Mouse (Mus musculus): Measurements from ENCODE around the gene Strip2. TPM values are rescaled to one million over a fixed set of nuclear protein-coding genes. Genes with fewer than 3 reads are reported as not detected.

Gene Strip2
- total RNA-seq, 1 experiment = 1.3 TPM

DNA sequence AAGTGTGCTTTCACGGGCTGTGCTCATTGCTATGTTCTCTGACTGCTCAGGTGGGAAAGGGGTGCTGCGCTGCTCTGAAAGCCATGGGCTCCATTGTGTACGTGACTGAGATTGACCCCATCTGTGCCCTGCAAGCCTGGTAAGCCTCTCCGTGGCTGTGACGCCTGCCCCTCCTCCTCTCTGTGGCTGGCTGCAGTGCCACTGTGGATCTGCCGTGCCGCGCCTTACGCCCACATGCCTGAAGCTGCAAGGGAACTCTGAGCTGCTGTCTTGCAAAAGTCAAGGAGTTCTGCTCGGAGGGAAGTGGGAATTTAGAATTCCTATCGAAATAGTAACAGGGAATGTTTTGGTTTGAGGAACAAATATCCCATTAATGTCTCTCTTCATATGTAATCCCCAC lies 25.7 kb upstream of the Strip2 start:
- TF ChIP-seq CHD2 (IDR thresholded peaks at IDR 0.05; ENCODE audit: low read depth, low read length) (no peak), ZC3H11A (IDR thresholded peaks at IDR 0.05; ENCODE audit: borderline replicate concordance, low read depth, low read length) (no peak), ZNF384 (IDR thresholded peaks at IDR 0.05; ENCODE audit: low read depth, low read length) (no peak), HCFC1 (IDR thresholded peaks at IDR 0.05; ENCODE audit: borderline replicate concordance, insufficient read depth, low read length) (no peak), MAFK (IDR thresholded peaks at IDR 0.05; ENCODE audit: insufficient read depth, low read depth, low read length) (no peak)
- Histone ChIP-seq H3K27ac (ENCODE audit: insufficient read depth, low read depth, low read length, poor library complexity, severe bottlenecking) (no peak overlapping the region), H3K9ac (ENCODE audit: insufficient read depth, low read depth, low read length, poor library complexity, severe bottlenecking) (no peak overlapping the region), H3K36me3 (ENCODE audit: control insufficient read depth, insufficient read depth, low read length, poor library complexity, severe bottlenecking) (peaks cover 3% of the 10 kb centered on the region; the same call in 1 of the 2 replicates), H3K4me3 (ENCODE audit: insufficient read depth in 1 of 2, low read depth in 1 of 2, low read length in 2 of 2, poor library complexity in 1 of 2, severe bottlenecking in 1 of 2) (no peak overlapping the region), H3K9me3 (ENCODE audit: control insufficient read depth, insufficient read depth, low read depth, low read length) (no peaks in the 10 kb centered on the region), H3K4me1 (ENCODE audit: control insufficient read depth in 2 of 2, insufficient read depth in 2 of 2, low read length in 2 of 2, poor library complexity in 1 of 2) (no peaks in the 10 kb centered on the region)
- no peak for DNase-seq (ENCODE audit: low read depth, low spot score)
- in situ Hi-C loops (cut with MboI; ENCODE audit: low sequenced_read_pairs in 2 of 2, unreplicated experiment in 2 of 2) = no loop called here

DNA sequence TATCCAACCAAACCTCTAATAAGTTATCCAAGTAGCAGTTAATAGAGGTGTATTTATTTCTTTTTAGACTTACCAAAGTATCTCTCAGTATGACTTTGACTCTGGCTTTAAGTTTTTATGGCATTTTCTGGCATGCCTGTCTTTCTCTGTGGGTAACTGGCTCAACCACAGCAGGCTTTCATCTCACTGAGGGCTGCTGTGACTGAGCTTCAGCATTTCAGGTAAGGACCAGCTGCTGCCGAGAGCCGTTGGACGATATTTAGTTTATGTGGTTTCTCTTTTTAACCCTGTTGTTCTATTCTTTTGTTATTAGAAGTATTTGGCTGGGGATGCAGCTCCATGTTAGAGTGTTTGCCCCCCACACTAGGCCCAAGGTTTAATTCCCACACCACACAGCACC lies 19.8 kb upstream of the Strip2 start:
- peaks cover 5% of the 10 kb centered on the region; the same call in 1 of the 2 replicates for H3K36me3 ChIP-seq (ENCODE audit: control insufficient read depth, insufficient read depth, low read length, poor library complexity, severe bottlenecking)
- H3K27ac ChIP-seq (ENCODE audit: insufficient read depth, low read depth, low read length, poor library complexity, severe bottlenecking) = no peak overlapping the region
- H3K9me3 ChIP-seq (ENCODE audit: control insufficient read depth, insufficient read depth, low read depth, low read length) = no peaks in the 10 kb centered on the region
- H3K4me1 ChIP-seq (ENCODE audit: control insufficient read depth in 2 of 2, insufficient read depth in 2 of 2, low read length in 2 of 2, poor library complexity in 1 of 2) = no peaks in the 10 kb centered on the region; a peak in 1 of 4 replicates
- no peak for TF ChIP-seq HCFC1 (IDR thresholded peaks at IDR 0.05; ENCODE audit: borderline replicate concordance, insufficient read depth, low read length)
- TF ChIP-seq ZNF384 (IDR thresholded peaks at IDR 0.05; ENCODE audit: low read depth, low read length) = no peak
- no peak for TF ChIP-seq MAFK (IDR thresholded peaks at IDR 0.05; ENCODE audit: insufficient read depth, low read depth, low read length)
- no peak for TF ChIP-seq ZC3H11A (IDR thresholded peaks at IDR 0.05; ENCODE audit: borderline replicate concordance, low read depth, low read length)
- no peak for TF ChIP-seq CHD2 (IDR thresholded peaks at IDR 0.05; ENCODE audit: low read depth, low read length)
- DNase-seq (ENCODE audit: low read depth, low spot score) = no peak
- in situ Hi-C loops (cut with MboI; ENCODE audit: low sequenced_read_pairs in 2 of 2, unreplicated experiment in 2 of 2) = no loop called here
- H3K4me3 ChIP-seq (ENCODE audit: insufficient read depth in 1 of 2, low read depth in 1 of 2, low read length in 2 of 2, poor library complexity in 1 of 2, severe bottlenecking in 1 of 2) = no peak overlapping the region
- no peak overlapping the region for H3K9ac ChIP-seq (ENCODE audit: insufficient read depth, low read depth, low read length, poor library complexity, severe bottlenecking)

DNA sequence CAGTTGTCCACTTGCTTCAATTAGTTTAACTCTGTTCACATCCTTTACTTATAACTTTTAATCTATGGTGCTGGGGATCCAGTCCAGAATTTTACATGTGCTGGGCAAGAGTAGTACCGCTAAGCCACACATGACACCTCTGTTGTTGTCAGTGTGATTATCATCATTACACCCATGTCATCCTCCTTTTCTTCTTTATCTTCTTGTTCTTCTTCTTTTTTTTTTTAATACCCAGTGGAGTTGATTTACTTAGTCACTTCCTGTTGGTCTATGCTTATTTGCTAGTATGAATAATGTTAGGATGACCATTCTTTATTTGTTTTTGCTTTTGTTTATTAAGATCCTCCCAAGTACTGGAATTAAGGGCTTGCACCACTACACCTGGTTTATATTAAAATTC lies 15.4 kb upstream of the Strip2 start:
- H3K9me3 ChIP-seq (ENCODE audit: control insufficient read depth, insufficient read depth, low read depth, low read length) = no peaks in the 10 kb centered on the region

DNA sequence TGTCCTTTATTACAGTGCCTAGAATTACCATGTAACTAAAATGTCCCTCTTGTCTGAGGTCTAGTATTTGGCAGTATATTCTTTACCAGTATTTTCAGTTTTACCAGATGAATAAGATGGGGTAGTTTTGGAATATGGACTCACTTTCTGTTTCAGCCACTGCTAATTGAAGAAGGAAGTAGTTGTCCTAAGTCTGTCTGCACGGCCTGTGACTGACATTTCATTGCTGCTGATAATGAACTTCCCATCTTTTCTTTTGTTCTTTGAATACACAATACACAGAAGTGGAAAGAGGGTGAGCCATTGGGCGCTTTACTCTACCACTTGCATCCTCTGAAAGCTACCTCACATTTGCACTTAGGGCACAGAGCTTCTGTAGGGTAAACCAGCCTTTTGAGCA lies 14.6 kb upstream of the Strip2 start:
- no peaks in the 10 kb centered on the region; a peak in 1 of 4 replicates for H3K4me1 ChIP-seq (ENCODE audit: control insufficient read depth in 2 of 2, insufficient read depth in 2 of 2, low read length in 2 of 2, poor library complexity in 1 of 2)
- in situ Hi-C loops (cut with MboI; ENCODE audit: low sequenced_read_pairs in 2 of 2, unreplicated experiment in 2 of 2) = no loop called here
- no peak overlapping the region for H3K9ac ChIP-seq (ENCODE audit: insufficient read depth, low read depth, low read length, poor library complexity, severe bottlenecking)
- no peak for DNase-seq (ENCODE audit: low read depth, low spot score)
- no peak overlapping the region for H3K27ac ChIP-seq (ENCODE audit: insufficient read depth, low read depth, low read length, poor library complexity, severe bottlenecking)
- H3K36me3 ChIP-seq (ENCODE audit: control insufficient read depth, insufficient read depth, low read length, poor library complexity, severe bottlenecking) = peaks cover under 1% of the 10 kb centered on the region; the same call in 1 of the 2 replicates
- H3K9me3 ChIP-seq (ENCODE audit: control insufficient read depth, insufficient read depth, low read depth, low read length) = no peaks in the 10 kb centered on the region
- TF ChIP-seq ZC3H11A (IDR thresholded peaks at IDR 0.05; ENCODE audit: borderline replicate concordance, low read depth, low read length) = no peak
- no peak for TF ChIP-seq MAFK (IDR thresholded peaks at IDR 0.05; ENCODE audit: insufficient read depth, low read depth, low read length)
- no peak for TF ChIP-seq CHD2 (IDR thresholded peaks at IDR 0.05; ENCODE audit: low read depth, low read length)
- TF ChIP-seq ZNF384 (IDR thresholded peaks at IDR 0.05; ENCODE audit: low read depth, low read length) = no peak
- no peak for TF ChIP-seq HCFC1 (IDR thresholded peaks at IDR 0.05; ENCODE audit: borderline replicate concordance, insufficient read depth, low read length)
- H3K4me3 ChIP-seq (ENCODE audit: insufficient read depth in 1 of 2, low read depth in 1 of 2, low read length in 2 of 2, poor library complexity in 1 of 2, severe bottlenecking in 1 of 2) = no peak overlapping the region

More for the DNA sequence above, 15.4 kb upstream of the Strip2 start:
- H3K4me1 ChIP-seq (ENCODE audit: control insufficient read depth in 2 of 2, insufficient read depth in 2 of 2, low read length in 2 of 2, poor library complexity in 1 of 2) = no peaks in the 10 kb centered on the region; a peak in 1 of 4 replicates
- no peak for TF ChIP-seq MAFK (IDR thresholded peaks at IDR 0.05; ENCODE audit: insufficient read depth, low read depth, low read length)
- no peak for TF ChIP-seq CHD2 (IDR thresholded peaks at IDR 0.05; ENCODE audit: low read depth, low read length)
- no peak for TF ChIP-seq ZNF384 (IDR thresholded peaks at IDR 0.05; ENCODE audit: low read depth, low read length)
- TF ChIP-seq HCFC1 (IDR thresholded peaks at IDR 0.05; ENCODE audit: borderline replicate concordance, insufficient read depth, low read length) = no peak
- no peak for TF ChIP-seq ZC3H11A (IDR thresholded peaks at IDR 0.05; ENCODE audit: borderline replicate concordance, low read depth, low read length)
- in situ Hi-C loops (cut with MboI; ENCODE audit: low sequenced_read_pairs in 2 of 2, unreplicated experiment in 2 of 2) = no loop called here
- peaks cover 2% of the 10 kb centered on the region; the same call in 1 of the 2 replicates for H3K36me3 ChIP-seq (ENCODE audit: control insufficient read depth, insufficient read depth, low read length, poor library complexity, severe bottlenecking)
- H3K27ac ChIP-seq (ENCODE audit: insufficient read depth, low read depth, low read length, poor library complexity, severe bottlenecking) = no peak overlapping the region
- no peak for DNase-seq (ENCODE audit: low read depth, low spot score)
- H3K4me3 ChIP-seq (ENCODE audit: insufficient read depth in 1 of 2, low read depth in 1 of 2, low read length in 2 of 2, poor library complexity in 1 of 2, severe bottlenecking in 1 of 2) = no peak overlapping the region
- no peak overlapping the region for H3K9ac ChIP-seq (ENCODE audit: insufficient read depth, low read depth, low read length, poor library complexity, severe bottlenecking)

Measured in ES-E14 (cell line).